Mouse (Mus musculus) neural tube, embryonic 15.5 days (tissue): ENCODE data around the gene Btbd35f20. TPM values are rescaled to one million over a fixed set of nuclear protein-coding genes. Genes with fewer than 3 reads are reported as not detected.
"Not testable (repeated sequence)": the region's sequence is repeated elsewhere in the genome, so short reads cannot be mapped to it uniquely, and the experiment has no call there.

Experiments
- ATAC-seq: fragments of 200-750 bp; cut with Nextera tagmentation; 2 replicates; pipeline ENCODE4 v1.8.0; 2017; ENCODE audit warnings: mild to moderate bottlenecking, moderate TSS enrichment, moderate library complexity; ENCODE audit not compliant: low FRiP score
- H3K27ac ChIP-seq: fragments of 300-500 bp; sonication (generic); replicated peaks from 2 replicates; pipeline ENCODE4 v1.5.1; 2015; ENCODE audit warnings: mild to moderate bottlenecking, inconsistent platforms
- H3K27me3 ChIP-seq: fragments of 300-500 bp; sonication (generic); replicated peaks from 2 replicates; pipeline ENCODE4 v1.6.1; 2015; ENCODE audit warnings: inconsistent platforms
- H3K36me3 ChIP-seq: fragments of 300-500 bp; sonication (generic); 2 replicates; pipeline ENCODE4 v1.6.1; 2015; ENCODE audit warnings: inconsistent platforms
- H3K4me1 ChIP-seq: fragments of 300-500 bp; sonication (generic); 2 replicates; pipeline ENCODE4 v1.6.1; 2015; ENCODE audit warnings: inconsistent platforms
- H3K4me2 ChIP-seq: fragments of 300-500 bp; sonication (generic); 2 replicates; pipeline ENCODE4 v1.6.1; 2015; ENCODE audit warnings: inconsistent platforms, mild to moderate bottlenecking, moderate library complexity
- H3K4me3 ChIP-seq: fragments of 300-500 bp; sonication (generic); replicated peaks from 2 replicates; pipeline ENCODE4 v1.5.1; 2015; ENCODE audit warnings: mild to moderate bottlenecking, inconsistent platforms
- H3K9ac ChIP-seq: fragments of 300-500 bp; sonication (generic); replicated peaks from 2 replicates; pipeline ENCODE4 v1.6.1; 2015; ENCODE audit warnings: mild to moderate bottlenecking, inconsistent platforms
- H3K9me3 ChIP-seq: fragments of 300-500 bp; sonication (generic); replicated peaks from 2 replicates; pipeline ENCODE4 v1.6.1; 2016; ENCODE audit warnings: inconsistent platforms
- WGBS: fragments of 180-500 bp; shearing (Covaris S2); methylation state at CpG from one replicate; pipeline ENCODE4 v1.1.7; 2015; ENCODE audit warnings: mixed read lengths; 5-methylcytosine and 5-hydroxymethylcytosine counted together
- polyA plus RNA-seq: library from polyadenylated mRNA; unstranded; fragments of >200 nt; fragmentation: Nextera tagmentation; extraction: Ambion mirVana; gene quantifications from 2 replicates; pipeline ENCODE4 v1.2.1, GENCODE M21; 2015

Btbd35f20 gene
- polyA plus RNA-seq, result not detected in 2 replicates

DNA sequence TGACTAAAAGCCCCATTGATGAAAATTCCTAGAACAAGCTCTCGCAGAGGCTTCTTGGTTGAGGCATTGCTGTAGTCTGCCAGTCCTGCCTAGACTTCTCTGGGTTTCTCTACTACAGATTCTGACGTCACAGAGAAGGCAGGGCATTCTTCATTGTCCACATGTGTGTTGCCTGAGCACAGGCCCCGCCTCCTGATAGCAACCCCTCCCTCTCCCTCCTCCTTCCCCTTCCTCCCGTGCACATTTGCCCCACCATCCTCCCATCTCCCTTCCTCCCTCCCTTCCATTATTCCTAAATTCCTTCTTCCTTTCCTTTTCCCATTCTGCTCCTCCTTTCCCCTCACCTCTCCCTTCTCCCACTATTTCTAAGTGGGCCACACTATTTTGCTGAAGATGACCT lies at the start of gene Btbd35f20:
Gene Btbd35f20, minus strand, starts transcription at position 101 of the 400 bp plus-strand sequence.
- H3K36me3 ChIP-seq, H3K9ac ChIP-seq, H3K27me3 ChIP-seq, H3K27ac ChIP-seq, H3K4me3 ChIP-seq, H3K4me1 ChIP-seq, H3K9me3 ChIP-seq, ATAC-seq, H3K4me2 ChIP-seq: not testable (repeated sequence)
- WGBS, result no CpG with 5 or more reads among the region's 4 CpGs

Other genes with a start within 250 kb of the Btbd35f20 start
- gene Btbd35f28, start 94.7 kb downstream of the Btbd35f20 start, polyA plus RNA-seq, result not detected in 2 replicates
- not detected in 2 replicates for gene Btbd35f17, start 79.4 kb upstream of the Btbd35f20 start, polyA plus RNA-seq